7 mouse cellular contexts compared by ENCODE assay signal in the genomic region with DNA sequence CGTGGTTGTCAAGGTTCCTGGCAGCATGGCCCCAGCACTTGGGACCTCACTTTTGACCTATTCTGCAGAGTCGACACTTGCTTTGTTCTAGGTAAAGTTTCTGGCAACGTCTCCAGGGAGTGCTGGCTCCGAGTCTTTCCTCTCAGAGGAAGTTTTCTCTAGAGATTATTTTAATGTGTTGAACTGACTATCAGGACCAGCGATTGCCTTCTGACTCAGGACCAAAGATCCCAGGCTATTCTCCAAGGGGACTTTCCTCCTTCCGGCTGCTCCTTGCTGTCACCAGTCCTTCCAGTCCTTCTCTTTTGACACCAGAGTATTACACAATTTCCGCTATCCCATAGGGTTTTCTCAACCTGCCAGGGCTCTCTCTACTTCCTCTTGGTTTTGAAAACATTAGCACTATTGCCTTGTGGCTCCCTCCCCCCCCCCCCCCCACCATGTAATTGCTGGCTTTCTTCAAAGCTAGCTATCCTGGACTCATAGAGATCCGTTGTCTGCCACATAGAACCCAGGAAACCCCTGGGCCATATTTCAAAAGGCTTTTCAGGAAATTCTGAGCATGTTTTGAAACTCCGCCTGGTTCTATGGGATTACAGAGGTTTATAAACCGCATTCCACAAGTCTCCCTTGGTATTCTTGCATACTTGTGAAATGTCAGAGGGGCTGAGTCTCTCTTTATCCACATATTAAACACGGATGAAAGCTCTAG.
A peak's percentile ranks its signal among the peaks of the same experiment; 100 is the strongest.
DNase-seq lines count a peak whose midpoint lies in the region; ATAC-seq lines count a peak whose summit lies in the region.

No protein-coding gene starts in this region.

- no peaks in the 10 kb centered on the region for H3K9me3 ChIP-seq in forebrain, embryonic 12.5 days
- no peaks in the 10 kb centered on the region for H3K9me3 ChIP-seq in hindbrain, embryonic 12.5 days (replicated peaks)

- no peaks in the 10 kb centered on the region for H3K27me3 ChIP-seq in forebrain, embryonic 12.5 days
- no peaks in the 10 kb centered on the region for H3K27me3 ChIP-seq in hindbrain, embryonic 12.5 days

- H3K27ac ChIP-seq in forebrain, embryonic 12.5 days, result peak overlapping the region; percentile 66
- peak overlapping the region; percentile 24 for H3K27ac ChIP-seq in hindbrain, embryonic 12.5 days

- DNase-seq in lung, postnatal 4 days, result peak; percentile 25 to 46
- DNase-seq in spleen, postnatal 36 days (ENCODE audit: low spot score in 2 of 2), result no peak

- H3K9ac ChIP-seq in forebrain, embryonic 12.5 days, result no peak overlapping the region
- H3K9ac ChIP-seq in hindbrain, embryonic 12.5 days, result no peak overlapping the region

- peaks cover 28% of the 10 kb centered on the region for H3K4me1 ChIP-seq in forebrain, embryonic 12.5 days
- peaks cover 26% of the 10 kb centered on the region for H3K4me1 ChIP-seq in hindbrain, embryonic 12.5 days

- 23% methylated on average over 11 of the region's 11 CpGs for WGBS in forebrain, embryonic 12.5 days
- WGBS in hindbrain, embryonic 12.5 days, result 29% methylated on average over 11 of the region's 11 CpGs

- peaks cover 47% of the 10 kb centered on the region for H3K36me3 ChIP-seq in forebrain, embryonic 12.5 days (replicated peaks)
- H3K36me3 ChIP-seq in hindbrain, embryonic 12.5 days, result peaks cover 24% of the 10 kb centered on the region

- no peak overlapping the region; the same call in 1 of the 2 replicates for H3K4me2 ChIP-seq in forebrain, embryonic 12.5 days
- no peak overlapping the region for H3K4me2 ChIP-seq in hindbrain, embryonic 12.5 days (replicated peaks)

- no peak overlapping the region for H3K4me3 ChIP-seq in forebrain, embryonic 12.5 days (replicated peaks)
- H3K4me3 ChIP-seq in hindbrain, embryonic 12.5 days, result no peak overlapping the region

- peak; percentile 62; the same call in 1 of the 2 replicates for ATAC-seq in common myeloid progenitor, adult 5-6 weeks (replicated peaks; ENCODE audit: low read depth, poor library complexity, severe bottlenecking)
- ATAC-seq in forebrain, embryonic 12.5 days (ENCODE audit: low FRiP score), result peak; percentile 66; the same call in 1 of the 2 replicates
- ATAC-seq in hindbrain, embryonic 12.5 days (ENCODE audit: low FRiP score), result 0 out of 2 replicates have a peak, but pooled peaks have one; percentile 27
- ATAC-seq in CD4-positive, CD25-positive, alpha-beta regulatory T cell, adult 4 months, result no peak
- ATAC-seq in activated CD4-positive, CD25-positive, alpha-beta regulatory T cell, adult 4 months, result no peak

Comparison
In these comparisons a context has a peak if more than half of its experiments do, and no peak if none do; other contexts are left out.
1. ATAC-seq: peak in common myeloid progenitor, adult 5-6 weeks (single experiment), forebrain, embryonic 12.5 days (single experiment) and hindbrain, embryonic 12.5 days (single experiment); none in CD4-positive, CD25-positive, alpha-beta regulatory T cell, adult 4 months (single experiment) and activated CD4-positive, CD25-positive, alpha-beta regulatory T cell, adult 4 months (single experiment).
2. DNase-seq: peak in lung, postnatal 4 days (2 of 2); none in spleen, postnatal 36 days (0 of 2).